Mouse (Mus musculus): ENCODE results near the gene Ddx49.

The Ddx49 gene

DNA sequence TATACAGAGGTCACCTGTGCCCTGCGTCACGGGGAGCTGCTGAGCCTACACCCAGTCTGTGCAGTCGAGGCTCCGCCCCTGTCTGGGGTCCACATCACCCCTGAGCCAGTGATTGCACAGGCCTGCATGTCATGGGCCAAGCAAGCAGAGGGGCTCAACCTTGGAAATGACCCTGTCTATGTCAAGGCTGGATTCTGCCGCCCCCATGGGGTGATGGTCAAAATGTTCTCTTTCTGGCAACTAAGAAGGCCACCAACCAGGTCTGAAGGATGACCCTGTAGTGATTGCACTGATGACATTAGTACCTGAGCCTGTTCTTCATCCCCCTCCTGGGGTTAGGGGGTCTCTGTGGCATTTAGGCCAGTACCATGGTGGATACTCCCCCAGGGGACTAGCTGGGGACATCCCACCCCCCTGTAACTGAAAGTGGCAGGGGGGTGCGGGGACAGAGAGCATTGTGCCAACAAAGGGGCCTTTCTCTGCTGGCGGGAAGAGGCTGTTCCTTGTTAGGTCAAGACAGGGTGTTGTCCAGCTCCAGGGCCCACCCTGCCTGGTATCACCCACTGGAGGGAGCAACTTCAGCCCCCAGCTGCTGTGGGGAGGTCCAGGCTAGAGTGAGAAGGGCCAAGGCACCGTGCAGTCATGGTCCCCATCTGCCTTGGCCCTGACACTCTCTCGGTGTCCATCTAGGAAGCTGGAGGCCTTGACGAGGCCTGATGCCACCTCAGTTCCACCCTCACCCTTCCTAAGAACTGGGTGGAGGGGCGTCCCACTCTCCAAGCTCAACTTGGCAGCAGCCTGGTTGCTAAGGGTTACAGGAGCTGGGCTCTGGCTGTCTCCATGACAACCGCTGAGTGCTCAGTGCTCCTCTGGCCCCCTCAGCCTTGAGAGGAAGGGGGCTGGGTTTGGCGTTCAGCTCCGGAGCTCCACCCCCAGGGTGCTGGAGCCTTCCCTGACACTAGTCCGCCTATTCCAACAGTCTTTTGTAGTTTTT lies 14.5 kb upstream of the Ddx49 start:
- peak; percentile 53 to 75 for DNase-seq

- peak; percentile 72 to 84 for DNase-seq
Measured at GRCm38 (mm10) chr8:70315624-70316510, 13.6 kb upstream of the Ddx49 start, which contains the start of gene Cers1. Gene Cers1 (plus strand): TSS chr8:70315775.

DNA sequence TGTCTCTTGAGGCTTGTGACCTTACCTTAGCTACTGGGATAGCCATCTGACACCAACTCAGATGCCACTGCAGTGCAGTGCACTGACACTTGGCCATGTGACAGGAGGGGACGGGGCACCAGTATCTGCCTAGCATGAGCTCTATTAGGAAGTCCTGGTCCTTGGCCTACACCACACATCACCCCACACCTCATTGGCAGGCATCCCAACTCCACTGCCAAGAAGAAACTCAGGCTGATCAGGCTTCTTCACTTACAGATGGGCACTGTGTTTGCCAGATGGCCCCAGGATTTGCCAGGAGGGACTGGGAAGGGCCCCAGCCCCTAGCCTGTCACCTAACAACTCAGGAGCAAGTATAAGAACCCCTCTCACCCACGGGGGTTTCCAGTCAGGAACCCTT lies 11.1 kb upstream of the Ddx49 start:
- DNase-seq, result no peak

GRCm38 (mm10) chr8:70309311-70309710 lies 7.0 kb upstream of the Ddx49 start:
- peak in 1 of 2 experiments; percentile 51 for DNase-seq

GRCm38 (mm10) chr8:70302901-70303300 lies 612 bp upstream of the Ddx49 start:
- DNase-seq, result no peak

DNA sequence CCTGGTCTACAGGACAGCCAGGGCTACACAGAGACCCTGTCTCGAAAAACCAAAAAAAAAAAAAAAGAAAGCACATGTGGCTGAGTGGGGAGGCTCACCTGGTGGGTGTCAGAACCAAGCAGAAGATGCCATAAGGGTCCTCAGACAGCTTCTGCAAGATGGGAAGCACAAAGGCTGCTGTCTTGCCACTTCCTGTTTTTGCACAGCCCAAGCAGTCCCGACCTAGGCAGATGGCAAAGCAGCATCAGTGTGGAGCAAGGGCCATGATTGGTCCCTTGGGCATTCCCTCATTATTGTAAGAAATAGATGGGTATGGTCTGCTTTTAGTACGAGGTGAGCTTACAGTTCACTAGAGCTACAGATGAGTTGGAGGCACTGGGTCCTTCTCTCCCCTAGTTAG lies 1.4 kb downstream of the Ddx49 start:
- DNase-seq, result no peak

GRCm38 (mm10) chr8:70293988-70294405 lies 8.3 kb downstream of the Ddx49 start:
- peak; percentile 69 to 92 for DNase-seq

GRCm38 (mm10) chr8:70286737-70287136 lies 15.6 kb downstream of the Ddx49 start:
- DNase-seq, result no peak

DNA sequence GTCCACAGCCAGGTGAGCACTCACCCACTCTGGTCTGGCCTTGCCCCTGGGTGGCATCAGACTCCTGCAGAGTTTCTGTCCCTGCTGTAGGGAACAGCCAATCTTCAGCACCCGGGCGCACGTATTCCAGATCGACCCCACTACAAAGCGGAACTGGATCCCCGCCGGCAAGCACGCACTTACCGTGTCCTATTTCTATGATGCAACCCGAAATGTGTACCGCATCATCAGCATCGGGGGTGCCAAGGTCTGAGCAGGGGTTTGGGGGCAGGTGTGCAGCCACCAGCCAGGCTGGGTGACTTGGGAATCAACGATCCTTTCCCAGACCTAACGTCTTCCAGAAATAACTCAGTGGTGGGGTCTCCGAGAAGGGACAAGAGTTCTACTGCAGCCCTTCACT lies 17.0 kb downstream of the Ddx49 start:
- DNase-seq, result no peak

DNA sequence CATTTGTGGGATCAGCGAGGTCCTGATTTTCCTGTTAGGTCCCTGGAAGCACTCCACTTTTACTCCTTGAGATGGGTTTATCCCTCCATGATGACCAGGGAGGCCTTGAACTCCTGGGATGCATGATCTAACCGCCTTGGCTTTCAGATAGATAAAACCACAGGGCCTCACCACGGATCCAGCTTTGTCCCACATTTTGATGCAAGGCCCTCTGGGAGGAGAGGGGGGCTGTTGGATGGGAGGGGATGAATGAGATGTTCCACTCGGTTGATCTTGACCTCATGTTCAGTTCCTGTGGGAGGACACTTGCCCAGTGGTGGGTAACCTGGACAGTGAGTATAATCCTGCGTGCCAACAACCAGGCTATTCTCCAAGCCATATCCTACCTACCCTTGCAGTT lies 17.9 kb downstream of the Ddx49 start:
- DNase-seq, result no peak

DNA sequence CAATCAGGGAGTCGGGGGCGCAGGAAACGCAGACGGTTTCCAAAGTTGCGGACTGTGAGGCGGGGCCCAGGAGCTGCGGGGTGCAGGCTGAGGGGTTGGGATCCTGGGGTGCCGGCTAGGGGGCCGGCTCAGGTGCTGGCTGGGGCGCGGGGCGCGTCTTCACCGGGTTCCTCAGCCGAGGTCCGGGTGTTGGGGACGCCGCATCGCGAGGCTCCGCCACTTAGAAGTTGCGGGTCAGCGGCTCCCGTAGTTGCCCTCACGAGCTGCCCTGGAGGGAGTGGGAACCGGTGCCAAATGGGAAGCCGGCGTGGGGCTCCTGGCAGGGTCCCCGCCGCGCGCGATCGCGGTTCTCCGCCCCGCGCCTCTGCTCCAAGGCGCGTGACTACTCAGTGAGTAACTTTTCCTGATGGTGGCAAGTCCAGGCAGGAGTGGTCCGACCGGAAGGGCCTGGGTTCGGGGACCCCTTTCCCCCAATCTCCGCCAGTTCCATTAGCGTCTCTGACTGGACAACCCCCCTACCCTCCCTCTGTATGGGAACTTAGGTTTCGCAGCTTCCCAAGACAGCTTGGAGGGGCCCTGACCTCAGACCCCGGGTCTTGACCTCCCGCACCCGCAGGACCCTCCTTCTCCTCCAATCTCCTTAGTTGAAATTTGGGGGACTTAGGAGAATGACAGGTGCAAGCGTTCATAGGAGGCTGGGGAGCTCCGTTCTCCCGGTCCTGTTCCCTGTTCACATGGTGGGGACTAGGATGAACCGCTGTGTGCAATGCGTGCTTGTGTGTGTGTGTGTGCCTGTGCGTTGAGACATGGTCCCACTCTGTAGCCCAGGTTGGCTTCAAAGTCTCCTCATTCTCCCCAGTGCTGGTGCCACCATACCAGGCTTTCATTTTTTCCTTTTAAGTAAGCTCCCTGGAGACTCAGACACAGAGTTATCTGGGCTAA lies 18.9 kb downstream of the Ddx49 start:
- peak in 1 of 2 experiments; percentile 66 for DNase-seq

GRCm38 (mm10) chr8:70282603-70283135 lies 19.6 kb downstream of the Ddx49 start, which contains the start of gene Homer3:
Gene Homer3 (plus strand): TSS chr8:70282827.
- peak; percentile 96 for DNase-seq

GRCm38 (mm10) chr8:70281001-70281400 lies 21.3 kb downstream of the Ddx49 start:
- DNase-seq, result peak; percentile 36 to 59

- DNase-seq, result no peak
Measured at GRCm38 (mm10) chr8:70279266-70279665, 23.0 kb downstream of the Ddx49 start.

DNA sequence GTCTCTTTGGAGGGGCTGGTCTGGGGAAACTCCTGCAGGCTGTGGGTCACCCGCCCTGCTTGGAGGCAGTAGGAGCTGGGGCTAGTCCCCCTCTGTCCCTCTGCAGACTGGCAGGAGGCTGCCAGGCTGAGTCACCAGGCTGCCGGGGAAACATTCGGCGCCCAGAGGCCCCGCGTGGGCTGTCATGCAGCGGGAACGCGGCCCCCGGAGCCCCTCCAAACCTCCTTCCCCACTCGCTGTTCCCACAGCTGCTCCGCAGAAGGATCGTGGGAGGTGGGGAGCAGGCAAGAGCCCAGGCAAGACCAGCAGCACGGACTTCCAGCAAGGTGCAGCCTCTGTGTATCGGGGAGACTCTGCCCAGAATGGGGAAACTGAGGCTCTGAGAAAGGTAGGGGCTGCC lies 24.1 kb downstream of the Ddx49 start:
- DNase-seq, result no peak

GRCm38 (mm10) chr8:70276476-70276875 lies 25.8 kb downstream of the Ddx49 start:
- DNase-seq, result peak; percentile 57 to 80

- no peak for DNase-seq
Measured at GRCm38 (mm10) chr8:70274350-70274749, 27.9 kb downstream of the Ddx49 start.

DNA sequence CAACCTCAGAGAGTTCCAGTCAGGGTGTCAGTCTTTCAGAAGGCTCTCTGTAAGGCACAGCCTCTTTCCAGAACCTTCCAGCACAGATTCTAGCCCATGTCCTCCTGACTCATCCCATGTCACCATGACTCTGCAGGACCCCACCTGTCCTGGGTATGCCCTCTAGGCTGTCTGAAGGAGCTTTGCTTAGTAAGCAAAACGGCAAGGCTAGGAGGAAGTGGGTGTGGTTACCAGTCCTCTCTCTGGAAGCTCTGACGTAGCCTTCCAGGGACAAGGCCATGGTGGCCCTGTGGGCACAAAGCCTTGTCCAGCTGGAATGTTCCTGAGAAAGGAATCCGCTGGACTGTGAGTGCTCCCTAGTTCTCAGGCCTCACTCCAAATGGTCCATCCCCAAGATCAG lies 29.3 kb downstream of the Ddx49 start:
- DNase-seq, result peak; percentile 48 to 56

DNA sequence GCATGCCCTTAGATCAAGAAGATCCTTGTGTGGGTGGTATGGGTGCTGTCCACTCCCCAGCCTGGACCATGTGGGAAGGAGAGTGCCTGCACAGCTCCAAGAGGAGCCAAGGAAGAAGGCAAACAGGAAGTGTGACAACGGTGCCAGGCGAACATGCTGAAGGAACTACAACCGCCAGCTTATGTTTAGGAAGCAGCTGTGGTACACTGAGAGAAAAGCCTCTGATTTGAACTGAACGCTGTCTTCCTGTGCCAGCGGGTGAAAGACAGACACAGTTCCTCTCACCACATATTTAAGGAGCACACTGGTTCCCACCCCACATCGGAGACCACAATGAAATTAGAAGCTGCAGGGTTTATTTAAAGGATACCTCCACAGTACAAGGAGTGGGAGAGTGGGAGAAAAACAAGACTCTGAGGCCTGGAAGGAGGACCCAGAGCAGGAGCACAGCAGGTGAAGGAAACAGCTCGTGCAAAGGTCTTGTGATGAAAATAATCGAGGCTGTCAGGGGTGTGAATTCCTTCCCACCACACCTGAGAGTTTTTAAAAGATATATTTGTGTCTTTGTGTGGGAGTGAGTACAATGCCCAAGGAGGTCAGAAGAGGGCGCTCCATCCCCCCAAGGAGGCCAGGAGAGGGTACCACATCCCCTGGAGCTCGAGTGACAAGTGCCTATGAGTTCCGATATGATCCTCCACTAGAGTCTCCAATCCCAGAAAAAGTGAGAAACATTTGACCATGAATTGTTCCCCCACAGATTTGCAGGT lies 33.3 kb downstream of the Ddx49 start:
- peak; percentile 44 to 60 for DNase-seq

DNA sequence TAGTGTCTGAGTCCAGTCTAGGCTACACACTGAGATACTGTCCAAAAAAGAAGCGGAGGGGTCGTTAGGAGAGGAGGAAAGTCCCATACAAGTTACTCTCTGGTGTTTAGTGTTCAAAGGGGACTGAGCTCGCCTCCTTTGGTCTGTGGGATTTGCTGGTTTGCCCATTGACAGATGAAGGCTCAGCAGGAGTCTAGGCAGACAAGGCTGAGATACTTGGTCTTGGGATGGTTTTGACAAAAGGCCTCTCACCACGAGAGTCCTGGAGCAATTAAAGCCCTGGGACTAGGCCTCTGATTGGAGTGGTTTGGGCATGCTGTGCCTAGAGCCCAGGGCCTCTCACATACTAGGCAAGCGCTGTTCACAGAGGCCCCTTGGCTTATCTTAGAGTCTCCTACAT lies 34.0 kb downstream of the Ddx49 start:
- no peak for DNase-seq

DNA sequence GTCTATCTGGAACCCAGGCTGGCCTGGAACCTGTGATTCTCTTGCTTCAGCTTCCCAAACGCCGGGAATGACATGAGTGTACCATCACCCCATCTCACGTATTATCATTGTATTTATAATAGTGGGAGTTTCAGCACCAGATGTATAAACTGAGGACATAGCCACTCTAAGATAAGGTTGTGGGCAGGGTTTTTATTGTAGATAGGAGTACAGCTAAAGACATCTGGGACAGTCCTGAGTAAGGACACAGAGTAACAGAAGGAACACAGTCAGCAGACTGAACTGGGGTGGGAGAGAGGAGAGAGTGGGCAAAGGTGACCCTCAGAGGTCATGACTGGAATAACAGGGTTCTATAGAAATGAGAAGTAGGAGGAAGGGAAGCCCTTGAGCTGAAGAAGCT lies 34.6 kb downstream of the Ddx49 start:
- no peak for DNase-seq
